Mouse (Mus musculus) liver, embryonic 14.5 days (tissue): ENCODE results near the gene Ceacam2. TPM values are rescaled to one million over a fixed set of nuclear protein-coding genes. Genes with fewer than 3 reads are reported as not detected.
"Not testable (repeated sequence)": the region's sequence is repeated elsewhere in the genome, so short reads cannot be mapped to it uniquely, and the experiment has no call there.

Experiments
- ATAC-seq: fragments of 200-750 bp; cut with Nextera tagmentation; 2 replicates; pipeline ENCODE4 v1.8.0; 2017; ENCODE audit warnings: moderate number of reproducible peaks, mild to moderate bottlenecking, moderate library complexity; ENCODE audit not compliant: insufficient read depth
- DNase-seq, 3 experiments: peaks; one replicate each; pipeline ENCODE4 v3.0.0-alpha.2; 2012 to 2013; ENCODE audit warnings: low read depth in 3 of 3, low spot score in 3 of 3
- H3K27ac ChIP-seq: fragments of 300-500 bp; sonication (generic); 2 replicates; pipeline ENCODE4 v1.5.1; 2014; ENCODE audit warnings: moderate library complexity, mild to moderate bottlenecking, control low read depth, inconsistent platforms
- H3K27me3 ChIP-seq: fragments of 300-500 bp; sonication (generic); 2 replicates; pipeline ENCODE4 v1.6.1; 2014; ENCODE audit warnings: mild to moderate bottlenecking, low read length, moderate library complexity; ENCODE audit not compliant: control insufficient read depth, insufficient read depth
- H3K36me3 ChIP-seq: fragments of 300-500 bp; sonication (generic); replicated peaks from 2 replicates; pipeline ENCODE4 v1.6.1; 2014; ENCODE audit warnings: low read depth; ENCODE audit not compliant: control insufficient read depth, insufficient read depth
- H3K4me1 ChIP-seq, 2 experiments: fragments of 200-500 bp in 1 of 2; fragments of 300-500 bp in 1 of 2; sonication (generic) in 1 of 2; replicated peaks; 2 replicates each; pipeline ENCODE4 v1.6.1; 2012 to 2014; ENCODE audit warnings: antibody characterized with exemption in 1 of 2, inconsistent platforms in 1 of 2, low read length in 1 of 2; ENCODE audit not compliant: control insufficient read depth in 2 of 2, insufficient read depth in 2 of 2
- H3K4me2 ChIP-seq: fragments of 300-500 bp; sonication (generic); 2 replicates; pipeline ENCODE4 v1.6.1; 2014; ENCODE audit warnings: low read depth, mild to moderate bottlenecking, control low read depth, moderate library complexity
- H3K4me3 ChIP-seq, 2 experiments: fragments of 200-500 bp in 1 of 2; fragments of 300-500 bp in 1 of 2; sonication (generic) in 1 of 2; 2 replicates each; pipeline ENCODE4 v1.5.1; 2012 to 2014; ENCODE audit warnings: low read depth in 2 of 2, low read length in 2 of 2, mild to moderate bottlenecking in 2 of 2, control low read depth in 1 of 2, inconsistent platforms in 1 of 2, moderate library complexity in 1 of 2; ENCODE audit not compliant: insufficient read depth in 1 of 2
- H3K9ac ChIP-seq: fragments of 300-500 bp; sonication (generic); replicated peaks from 2 replicates; pipeline ENCODE4 v1.6.1; 2014; ENCODE audit warnings: mild to moderate bottlenecking, control low read depth, moderate library complexity
- H3K9me3 ChIP-seq: fragments of 300-500 bp; sonication (generic); 2 replicates; pipeline ENCODE4 v1.6.1; 2016; ENCODE audit warnings: low read length, mixed read lengths; ENCODE audit not compliant: control insufficient read depth
- CTCF ChIP-seq: IDR thresholded peaks from 2 replicates; pipeline ENCODE4 v1.5.1; 2016; ENCODE audit warnings: antibody characterized with exemption, low read depth, control low read depth
- EP300 ChIP-seq: IDR thresholded peaks from 2 replicates; pipeline ENCODE4 v1.6.1; 2016; ENCODE audit warnings: antibody characterized with exemption, low read depth
- WGBS: fragments of 180-500 bp; shearing (Covaris S2); extraction: QIAGEN DNeasy Blood & Tissue Kit; methylation state at CpG from one replicate; pipeline ENCODE4 v1.1.7; 2014; ENCODE audit not compliant: insufficient replicate concordance; 5-methylcytosine and 5-hydroxymethylcytosine counted together
- polyA plus RNA-seq, 2 experiments: library from polyadenylated mRNA; depleted of rRNA in 1 of 2; stranded (reverse) in 1 of 2; unstranded in 1 of 2; fragments of >200 nt; fragmentation: Nextera tagmentation in 1 of 2; extraction: Ambion mirVana in 1 of 2; gene quantifications; 2 replicates each; pipeline versions ENCODE4 v1.2.1 to v1.2.3; 2012 to 2014

The Ceacam2 gene
- polyA plus RNA-seq (2012; rRNA removed), result 0.02 and 0.03 TPM in 2 replicates
- 0.15 TPM in 1 of 2 replicates, not detected in the other for polyA plus RNA-seq (2014; fragmentation: Nextera tagmentation; extraction: Ambion mirVana)

- H3K9ac ChIP-seq, DNase-seq, H3K27ac ChIP-seq, H3K4me3 ChIP-seq, H3K4me2 ChIP-seq, H3K27me3 ChIP-seq, H3K9me3 ChIP-seq, ATAC-seq, H3K36me3 ChIP-seq, H3K4me1 ChIP-seq: not testable (repeated sequence)
- 23% methylated on average over 3 of the region's 3 CpGs for WGBS
Observed at GRCm38 (mm10) chr7:25539376-25539907, at the start of gene Ceacam2. Gene Ceacam2 (minus strand): TSS chr7:25539857.

- no peak for TF ChIP-seq CTCF
- TF ChIP-seq EP300, result no peak
- H3K4me2 ChIP-seq, result no peak overlapping the region
- ATAC-seq (no peak), DNase-seq (no peak)
- no peak overlapping the region for H3K4me3 ChIP-seq
- whole genome bisulfite sequencing, result 51% methylated on average over 9 of the region's 9 CpGs
- no peaks in the 10 kb centered on the region for H3K36me3 ChIP-seq
- H3K9ac ChIP-seq, result no peak overlapping the region
- no peaks in the 10 kb centered on the region for H3K4me1 ChIP-seq
- H3K9me3 ChIP-seq, result no peaks in the 10 kb centered on the region
- no peaks in the 10 kb centered on the region for H3K27me3 ChIP-seq
- no peak overlapping the region for H3K27ac ChIP-seq
Observed at GRCm38 (mm10) chr7:25585351-25586204, 45.9 kb upstream of the Ceacam2 start.

- Histone ChIP-seq H3K36me3 (no peaks in the 10 kb centered on the region), H3K9ac (no peak overlapping the region), H3K4me1 (no peaks in the 10 kb centered on the region), H3K27ac (no peak overlapping the region), H3K4me2 (no peak overlapping the region), H3K27me3 (no peaks in the 10 kb centered on the region), H3K9me3 (no peaks in the 10 kb centered on the region), H3K4me3 (no peak overlapping the region)
- no peak for ATAC-seq
- 57% methylated on average over 5 of the region's 5 CpGs for WGBS
- TF ChIP-seq EP300 (no peak), CTCF (no peak)
- DNase-seq, result no peak
Observed at GRCm38 (mm10) chr7:25584651-25585050, 45.0 kb upstream of the Ceacam2 start.

- H3K27ac ChIP-seq, result no peak overlapping the region
- TF ChIP-seq CTCF (no peak), EP300 (no peak)
- no peaks in the 10 kb centered on the region for H3K4me1 ChIP-seq
- 67% methylated on average over 15 of the region's 15 CpGs for WGBS
- H3K4me2 ChIP-seq, result no peak overlapping the region
- H3K27me3 ChIP-seq, result no peaks in the 10 kb centered on the region
- no peak overlapping the region for H3K9ac ChIP-seq
- H3K4me3 ChIP-seq, result no peak overlapping the region
- H3K9me3 ChIP-seq, result no peaks in the 10 kb centered on the region
- DNase-seq, result no peak
- ATAC-seq, result no peak
- no peaks in the 10 kb centered on the region for H3K36me3 ChIP-seq
Observed at GRCm38 (mm10) chr7:25582301-25582810, 42.7 kb upstream of the Ceacam2 start.

GRCm38 (mm10) chr7:25579441-25579840 lies 39.8 kb upstream of the Ceacam2 start:
- DNase-seq, result no peak
- Histone ChIP-seq H3K4me1 (no peaks in the 10 kb centered on the region; a peak in 1 of 4 replicates), H3K9ac (no peak overlapping the region), H3K4me2 (no peak overlapping the region), H3K9me3 (no peaks in the 10 kb centered on the region), H3K36me3 (no peaks in the 10 kb centered on the region), H3K27ac (no peak overlapping the region), H3K27me3 (no peaks in the 10 kb centered on the region), H3K4me3 (no peak overlapping the region)
- 49% methylated on average over 10 of the region's 10 CpGs for WGBS
- no peak for ATAC-seq
- no peak for TF ChIP-seq EP300
- TF ChIP-seq CTCF, result no peak

- H3K27me3 ChIP-seq, H3K36me3 ChIP-seq, H3K4me2 ChIP-seq, H3K27ac ChIP-seq, H3K4me1 ChIP-seq, ATAC-seq, DNase-seq, H3K4me3 ChIP-seq, H3K9ac ChIP-seq, H3K9me3 ChIP-seq: not testable (repeated sequence)
- WGBS, result 58% methylated on average over 12 of the region's 14 CpGs
Observed at GRCm38 (mm10) chr7:25576793-25577437, 37.3 kb upstream of the Ceacam2 start.

- DNase-seq, H3K4me1 ChIP-seq, H3K4me2 ChIP-seq, H3K36me3 ChIP-seq, ATAC-seq, H3K9ac ChIP-seq, H3K9me3 ChIP-seq, H3K4me3 ChIP-seq, H3K27me3 ChIP-seq, H3K27ac ChIP-seq: not testable (repeated sequence)
- 27% methylated on average over 6 of the region's 6 CpGs for WGBS
Observed at GRCm38 (mm10) chr7:25576308-25576707, 36.7 kb upstream of the Ceacam2 start.
